Mouse (Mus musculus): ENCODE results near the gene Nfasc. TPM values are rescaled to one million over a fixed set of nuclear protein-coding genes. Genes with fewer than 3 reads are reported as not detected.

Gene Nfasc
- polyA plus RNA-seq, 2 experiments: 0.34 to 1.1 TPM

DNA sequence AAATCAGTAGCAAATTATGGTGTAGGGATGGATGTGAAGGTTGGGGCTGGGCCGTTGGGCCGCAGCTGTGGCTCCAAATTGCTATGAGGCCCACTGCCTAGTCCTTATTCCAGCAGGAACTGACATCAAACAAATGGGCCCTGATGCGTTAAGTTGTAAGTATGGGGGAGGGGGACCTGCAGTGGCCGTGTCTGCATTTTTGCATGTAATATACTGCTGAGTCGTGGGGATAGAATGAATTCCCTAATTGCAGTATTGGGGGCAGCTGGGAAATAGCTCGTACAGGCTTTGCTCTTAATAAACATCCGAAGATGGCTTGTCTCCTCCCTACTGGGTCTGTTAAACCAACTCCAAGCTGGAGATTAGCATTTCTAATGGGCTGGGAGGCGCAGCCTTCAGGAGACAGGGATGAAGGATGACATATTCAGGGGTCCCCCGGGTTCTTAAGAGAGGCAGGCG lies 179.2 kb downstream of the Nfasc start:
- H3K9ac ChIP-seq (ENCODE audit: low read depth, low read length, severe bottlenecking): no peak overlapping the region
- H3K27me3 ChIP-seq (ENCODE audit: control insufficient read depth, insufficient read depth, low read length): no peaks in the 10 kb centered on the region
- no peak for ATAC-seq (ENCODE audit: low FRiP score, low read depth)
- no peak overlapping the region for H3K27ac ChIP-seq (replicated peaks; ENCODE audit: low read depth, low read length)
- no peaks in the 10 kb centered on the region for H3K36me3 ChIP-seq (ENCODE audit: control insufficient read depth, insufficient read depth, low read length)
- H3K4me2 ChIP-seq (replicated peaks; ENCODE audit: low read depth, low read length, severe bottlenecking): no peak overlapping the region
- DNase-seq (ENCODE audit: low spot score): no peak
- TF ChIP-seq POLR2A (IDR thresholded peaks at IDR 0.05; ENCODE audit: borderline replicate concordance, extremely low read depth, insufficient read depth, insufficient read length): no peak
- H3K4me1 ChIP-seq (ENCODE audit: control insufficient read depth, insufficient read depth, low read length): peaks cover 8% of the 10 kb centered on the region; the same call in 1 of the 2 replicates
- 18% methylated on average over 10 of the region's 10 CpGs for WGBS
- H3K9me3 ChIP-seq (ENCODE audit: control insufficient read depth, low read length): no peaks in the 10 kb centered on the region
- H3K4me3 ChIP-seq (replicated peaks; ENCODE audit: low read length): no peak overlapping the region

GRCm38 (mm10) chr1:132560907-132561700 lies 180.5 kb downstream of the Nfasc start:
- DNase-seq (ENCODE audit: low spot score) (no peak), ATAC-seq (ENCODE audit: low FRiP score, low read depth) (no peak)
- 54% methylated on average over 8 of the region's 8 CpGs for WGBS
- no peaks in the 10 kb centered on the region for H3K9me3 ChIP-seq (ENCODE audit: control insufficient read depth, low read length)
- H3K27me3 ChIP-seq (ENCODE audit: control insufficient read depth, insufficient read depth, low read length): no peaks in the 10 kb centered on the region
- no peak overlapping the region for H3K4me2 ChIP-seq (replicated peaks; ENCODE audit: low read depth, low read length, severe bottlenecking)
- no peak overlapping the region for H3K9ac ChIP-seq (ENCODE audit: low read depth, low read length, severe bottlenecking)
- H3K4me3 ChIP-seq (replicated peaks; ENCODE audit: low read length): no peak overlapping the region
- no peaks in the 10 kb centered on the region for H3K36me3 ChIP-seq (ENCODE audit: control insufficient read depth, insufficient read depth, low read length)
- no peak overlapping the region for H3K27ac ChIP-seq (replicated peaks; ENCODE audit: low read depth, low read length)
- peaks cover 8% of the 10 kb centered on the region; the same call in 1 of the 2 replicates for H3K4me1 ChIP-seq (ENCODE audit: control insufficient read depth, insufficient read depth, low read length)
- no peak for TF ChIP-seq POLR2A (IDR thresholded peaks at IDR 0.05; ENCODE audit: borderline replicate concordance, extremely low read depth, insufficient read depth, insufficient read length)

GRCm38 (mm10) chr1:132559045-132559444 lies 182.6 kb downstream of the Nfasc start:
- DNase-seq (ENCODE audit: low spot score) (no peak), ATAC-seq (ENCODE audit: low FRiP score, low read depth) (no peak)
- no peak overlapping the region for H3K27ac ChIP-seq (replicated peaks; ENCODE audit: low read depth, low read length)
- no peaks in the 10 kb centered on the region for H3K9me3 ChIP-seq (ENCODE audit: control insufficient read depth, low read length)
- no peak overlapping the region for H3K4me3 ChIP-seq (replicated peaks; ENCODE audit: low read length)
- no peaks in the 10 kb centered on the region for H3K36me3 ChIP-seq (ENCODE audit: control insufficient read depth, insufficient read depth, low read length)
- no peak overlapping the region for H3K4me2 ChIP-seq (replicated peaks; ENCODE audit: low read depth, low read length, severe bottlenecking)
- no peak overlapping the region for H3K9ac ChIP-seq (ENCODE audit: low read depth, low read length, severe bottlenecking)
- no peak for TF ChIP-seq POLR2A (IDR thresholded peaks at IDR 0.05; ENCODE audit: borderline replicate concordance, extremely low read depth, insufficient read depth, insufficient read length)
- 10% methylated on average over 6 of the region's 6 CpGs for WGBS
- H3K4me1 ChIP-seq (ENCODE audit: control insufficient read depth, insufficient read depth, low read length): peaks cover 8% of the 10 kb centered on the region; the same call in 1 of the 2 replicates
- no peaks in the 10 kb centered on the region for H3K27me3 ChIP-seq (ENCODE audit: control insufficient read depth, insufficient read depth, low read length)

DNA sequence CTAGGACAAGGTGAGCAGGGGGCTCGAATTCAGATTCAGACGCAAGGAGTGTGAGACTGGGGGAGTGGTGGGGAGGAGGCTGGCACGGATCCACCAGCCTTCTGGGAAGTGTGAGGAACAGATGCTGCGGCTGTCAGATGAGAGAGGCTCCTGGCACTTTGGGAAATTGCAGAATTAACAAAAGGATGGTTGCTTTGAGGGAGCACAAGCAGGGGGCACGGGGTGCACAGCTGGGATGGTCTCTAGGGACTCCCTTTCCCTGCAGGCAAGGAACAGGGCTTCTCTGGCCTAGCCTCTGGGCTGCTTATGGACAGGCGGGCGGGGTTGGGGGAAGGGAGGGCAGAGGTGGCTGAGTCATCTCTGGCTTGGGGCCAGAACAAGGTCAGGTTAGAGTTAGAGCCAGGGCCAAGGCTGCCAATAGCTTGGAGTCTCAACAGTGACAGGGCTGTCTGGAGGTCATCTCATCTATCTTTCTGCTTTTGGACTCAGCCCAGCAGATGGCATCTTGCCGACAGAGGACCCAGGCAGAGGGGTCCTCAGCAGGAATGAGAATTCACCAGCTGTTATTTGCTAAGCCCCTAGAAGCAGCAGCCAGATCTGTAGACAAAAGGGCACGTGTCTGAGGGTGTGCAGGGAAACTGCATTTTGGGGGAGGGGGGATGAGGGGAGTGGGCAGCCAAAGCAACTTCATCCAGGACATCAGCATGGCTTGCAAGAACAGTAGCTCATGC lies 183.5 kb downstream of the Nfasc start:
- TF ChIP-seq POLR2A (IDR thresholded peaks at IDR 0.05; ENCODE audit: borderline replicate concordance, extremely low read depth, insufficient read depth, insufficient read length): no peak
- no peaks in the 10 kb centered on the region for H3K9me3 ChIP-seq (ENCODE audit: control insufficient read depth, low read length)
- peak; percentile 67; the same call in 1 of the 2 replicates for ATAC-seq (ENCODE audit: low FRiP score, low read depth)
- peaks cover 8% of the 10 kb centered on the region; the same call in 1 of the 2 replicates for H3K4me1 ChIP-seq (ENCODE audit: control insufficient read depth, insufficient read depth, low read length)
- no peaks in the 10 kb centered on the region for H3K27me3 ChIP-seq (ENCODE audit: control insufficient read depth, insufficient read depth, low read length)
- no peak overlapping the region for H3K27ac ChIP-seq (replicated peaks; ENCODE audit: low read depth, low read length)
- no peak overlapping the region for H3K9ac ChIP-seq (ENCODE audit: low read depth, low read length, severe bottlenecking)
- peak; percentile 37 for DNase-seq (ENCODE audit: low spot score)
- no peak overlapping the region for H3K4me3 ChIP-seq (replicated peaks; ENCODE audit: low read length)
- H3K36me3 ChIP-seq (ENCODE audit: control insufficient read depth, insufficient read depth, low read length): no peaks in the 10 kb centered on the region
- WGBS: 24% methylated on average over 9 of the region's 9 CpGs
- no peak overlapping the region for H3K4me2 ChIP-seq (replicated peaks; ENCODE audit: low read depth, low read length, severe bottlenecking)

DNA sequence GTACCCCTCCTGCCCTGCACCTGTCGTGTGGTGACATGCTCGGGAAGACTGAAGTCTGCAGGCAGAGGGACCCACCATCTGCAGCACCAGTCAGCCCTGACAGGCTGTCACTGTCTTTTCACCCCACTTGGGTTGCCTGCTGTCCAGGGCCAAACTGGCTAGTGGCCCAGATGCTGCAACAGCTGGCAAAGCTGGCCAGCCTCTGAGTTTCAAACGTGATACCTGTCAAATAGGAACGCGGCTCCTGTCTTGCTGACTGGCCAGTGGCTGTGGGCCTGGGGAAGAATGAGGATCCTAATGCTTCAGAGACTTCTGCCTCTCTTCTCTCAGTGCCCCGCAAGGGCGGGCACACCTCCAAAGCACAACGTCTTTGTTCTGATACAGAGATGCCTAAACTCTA lies 197.8 kb downstream of the Nfasc start:
- H3K9me3 ChIP-seq (ENCODE audit: control insufficient read depth, low read length): no peaks in the 10 kb centered on the region
- TF ChIP-seq POLR2A (IDR thresholded peaks at IDR 0.05; ENCODE audit: borderline replicate concordance, extremely low read depth, insufficient read depth, insufficient read length): no peak
- no peak overlapping the region for H3K9ac ChIP-seq (ENCODE audit: low read depth, low read length, severe bottlenecking)
- 77% methylated on average over 8 of the region's 8 CpGs for WGBS
- ATAC-seq (ENCODE audit: low FRiP score, low read depth): no peak
- no peaks in the 10 kb centered on the region for H3K36me3 ChIP-seq (ENCODE audit: control insufficient read depth, insufficient read depth, low read length)
- H3K4me1 ChIP-seq (ENCODE audit: control insufficient read depth, insufficient read depth, low read length): peaks cover 8% of the 10 kb centered on the region; the same call in 1 of the 2 replicates
- no peak overlapping the region for H3K4me2 ChIP-seq (replicated peaks; ENCODE audit: low read depth, low read length, severe bottlenecking)
- DNase-seq (ENCODE audit: low spot score): no peak
- no peak overlapping the region for H3K27ac ChIP-seq (replicated peaks; ENCODE audit: low read depth, low read length)
- peaks cover 48% of the 10 kb centered on the region for H3K27me3 ChIP-seq (ENCODE audit: control insufficient read depth, insufficient read depth, low read length)
- no peak overlapping the region for H3K4me3 ChIP-seq (replicated peaks; ENCODE audit: low read length)

Data from limb, embryonic 14.5 days (tissue).